Mouse (Mus musculus): Measurements from ENCODE around the gene Mid2. TPM values are rescaled to one million over a fixed set of nuclear protein-coding genes. Genes with fewer than 3 reads are reported as not detected.
"Not testable (repeated sequence)": the region's sequence is repeated elsewhere in the genome, so short reads cannot be mapped to it uniquely, and the experiment has no call there.

The Mid2 gene
- total RNA-seq (2015) (0.15 and 0.30 TPM in 2 replicates), total RNA-seq (2017) (0.62 TPM in 1 of 2 replicates, not detected in the other)

DNA sequence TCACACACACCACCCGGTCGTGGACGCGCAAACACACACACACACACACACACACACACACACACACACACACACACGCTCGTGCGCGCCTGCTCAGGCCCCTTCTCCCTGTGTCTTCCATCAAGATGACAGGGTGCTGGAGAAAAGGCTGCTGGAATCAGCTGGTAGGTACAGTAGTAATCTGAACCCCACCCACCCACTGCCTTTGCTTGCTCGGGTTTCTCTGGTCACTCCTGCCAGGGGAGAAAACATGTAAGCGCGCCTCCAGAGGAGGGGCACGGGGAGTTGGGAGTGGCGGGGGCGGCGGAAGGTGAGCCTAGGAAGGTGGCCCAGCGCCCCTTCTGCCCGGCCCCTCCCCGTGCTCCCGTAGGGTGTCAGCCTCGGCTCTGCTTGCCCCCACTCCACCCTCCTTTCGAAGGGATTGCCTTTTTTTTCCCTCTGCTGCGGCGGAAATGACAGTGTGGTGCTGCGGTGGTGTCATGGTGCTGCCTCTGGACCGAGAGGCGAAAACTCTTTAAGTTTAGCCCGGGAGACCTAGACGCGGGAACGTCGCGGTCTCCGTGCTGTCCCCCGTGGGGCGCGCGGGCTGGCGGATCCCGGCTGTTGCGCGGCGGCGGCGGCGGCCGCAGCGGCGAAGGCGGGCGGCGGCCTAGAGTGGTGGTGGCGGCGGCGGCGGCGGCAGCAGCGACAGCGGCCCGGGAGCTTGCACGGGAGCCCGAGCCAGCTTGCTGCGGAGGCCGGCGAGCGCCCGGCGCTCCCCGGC, at the start of gene Mid2:
Gene Mid2, plus strand, starts transcription at position 121 of the 763 bp plus-strand sequence.
- peak; percentile 50 for ATAC-seq (replicated peaks; ENCODE audit: poor library complexity)

DNA sequence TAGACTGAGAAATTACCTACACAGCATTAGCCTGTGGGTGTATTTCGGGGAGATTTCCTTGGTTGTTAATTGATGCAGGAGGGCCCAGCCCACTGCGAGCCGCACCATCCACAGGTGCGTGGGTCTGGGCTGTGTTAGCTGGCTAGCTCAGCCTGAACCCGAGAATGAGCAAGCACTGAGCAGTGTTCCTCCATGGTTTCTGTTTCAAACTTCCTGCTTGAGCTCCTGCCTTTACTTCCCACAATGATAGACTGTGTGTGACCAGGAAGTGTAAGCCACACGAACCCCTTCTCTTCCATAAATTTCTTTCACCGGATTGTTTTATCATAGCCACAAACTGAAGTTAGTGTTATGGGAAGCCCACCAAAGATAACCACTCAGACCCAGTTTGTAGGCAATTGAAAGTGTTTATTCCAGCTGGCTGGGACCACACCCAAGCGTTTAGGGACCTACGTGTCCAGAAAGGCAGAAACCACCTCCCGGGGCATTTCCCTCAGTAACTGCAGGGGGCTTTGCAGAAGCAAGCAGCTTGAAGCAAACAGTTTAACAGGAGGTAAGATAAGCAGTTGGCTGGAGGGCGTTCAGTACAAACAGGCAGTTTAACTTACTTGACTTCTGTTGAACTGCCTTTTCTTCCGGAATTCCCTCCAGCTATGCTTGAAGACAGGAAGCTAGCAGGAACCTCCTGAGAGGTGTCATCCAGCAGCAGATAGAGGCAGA, 39.4 kb upstream of the Mid2 start:
- peak; percentile 69 for ATAC-seq (replicated peaks; ENCODE audit: poor library complexity)

DNA sequence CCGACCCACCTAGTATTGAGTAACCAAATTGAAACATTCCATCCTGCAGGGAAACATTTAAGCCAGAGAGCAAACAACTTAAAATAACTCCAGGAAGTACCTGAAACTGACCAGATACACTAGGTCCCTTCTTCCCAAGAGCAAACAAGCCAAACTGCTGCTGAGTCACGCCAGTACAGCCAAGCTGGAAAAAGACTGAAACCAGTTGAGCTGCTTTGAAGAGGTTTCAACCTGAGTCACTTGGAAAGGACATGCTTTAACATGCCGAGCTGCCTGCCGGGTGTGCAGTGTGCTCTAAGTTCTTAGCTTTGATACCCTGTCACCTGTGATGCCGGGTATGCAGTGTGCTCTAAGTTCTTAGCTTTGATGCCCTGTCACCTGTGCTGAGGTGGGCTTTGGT, 26.4 kb upstream of the Mid2 start:
- ATAC-seq (replicated peaks; ENCODE audit: poor library complexity) = no peak

- no peak for ATAC-seq (replicated peaks; ENCODE audit: poor library complexity)
Measured at GRCm38 (mm10) chrX:140639592-140639991, 24.8 kb upstream of the Mid2 start.

DNA sequence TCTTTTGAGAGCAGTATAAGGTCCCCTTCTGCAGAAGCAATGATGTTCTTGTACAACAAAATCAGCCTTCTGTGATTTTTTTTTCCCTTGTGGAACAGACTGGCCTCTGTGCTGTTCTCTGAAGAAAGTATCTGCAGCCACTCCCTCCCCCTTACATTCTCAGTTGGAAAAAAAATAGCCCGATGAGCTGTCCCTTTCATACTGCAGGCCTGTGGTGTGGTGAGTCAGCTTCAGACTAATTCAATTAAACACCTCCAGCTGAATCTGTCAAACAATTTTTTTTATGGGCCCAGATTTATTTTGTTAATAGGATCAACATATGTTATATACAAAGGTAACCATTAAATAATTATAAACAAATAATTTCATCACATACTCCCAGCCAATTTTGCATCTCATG, 3.7 kb upstream of the Mid2 start:
- ATAC-seq (replicated peaks; ENCODE audit: poor library complexity) = no peak

GRCm38 (mm10) chrX:140663516-140663915, 883 bp upstream of the Mid2 start:
- no peak; the same call in 1 of the 2 replicates for ATAC-seq (replicated peaks; ENCODE audit: poor library complexity)

DNA sequence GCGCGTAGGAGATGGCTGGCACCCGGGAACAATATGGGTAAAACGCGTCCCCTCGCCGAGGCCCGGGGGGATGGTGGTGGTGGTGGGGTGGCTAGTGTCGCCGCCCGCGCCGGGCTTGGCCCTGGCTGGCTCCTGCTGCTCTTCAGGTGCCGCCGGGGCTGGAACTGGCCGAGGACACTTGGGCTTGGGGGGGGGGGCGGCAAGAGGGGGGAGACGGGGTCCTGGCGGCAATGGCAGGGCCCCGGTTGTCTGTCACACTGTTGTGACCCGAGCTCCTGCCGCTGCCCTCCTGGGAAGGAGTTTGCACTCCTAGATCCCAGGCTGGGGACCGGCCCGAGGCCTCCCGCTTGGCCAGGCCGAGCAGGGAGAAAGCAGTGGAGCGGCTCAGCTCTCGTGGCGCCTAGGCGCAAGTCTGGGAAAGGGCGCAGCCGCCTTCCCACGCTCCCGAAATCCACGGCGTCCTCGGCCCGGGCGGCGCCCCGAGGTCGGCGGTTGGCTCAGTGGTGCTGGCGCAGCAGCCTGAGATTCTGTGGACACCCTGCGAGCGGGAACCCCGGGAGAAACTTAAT, 927 bp downstream of the Mid2 start:
- ATAC-seq (replicated peaks; ENCODE audit: poor library complexity) = no peak

DNA sequence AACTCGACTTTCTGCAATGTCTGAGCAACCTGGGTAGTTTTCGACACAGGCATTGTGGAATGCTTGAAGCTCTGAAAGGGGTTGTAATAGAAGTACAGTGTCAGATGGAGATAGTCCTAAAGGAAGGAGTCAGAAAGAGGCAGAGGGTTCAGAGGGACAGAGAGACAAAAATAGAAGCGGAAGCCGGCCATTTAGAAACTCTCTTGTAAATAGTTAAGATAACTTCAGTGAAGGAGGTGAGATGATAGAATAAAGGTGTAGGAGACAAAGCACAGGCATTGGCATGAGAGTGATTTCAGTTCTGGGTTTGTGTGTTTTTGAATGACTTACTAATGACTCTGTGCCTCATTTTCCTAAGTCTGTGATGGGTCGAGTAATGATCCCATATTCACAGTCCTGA, 11.0 kb downstream of the Mid2 start:
- no peak for ATAC-seq (replicated peaks; ENCODE audit: poor library complexity)

DNA sequence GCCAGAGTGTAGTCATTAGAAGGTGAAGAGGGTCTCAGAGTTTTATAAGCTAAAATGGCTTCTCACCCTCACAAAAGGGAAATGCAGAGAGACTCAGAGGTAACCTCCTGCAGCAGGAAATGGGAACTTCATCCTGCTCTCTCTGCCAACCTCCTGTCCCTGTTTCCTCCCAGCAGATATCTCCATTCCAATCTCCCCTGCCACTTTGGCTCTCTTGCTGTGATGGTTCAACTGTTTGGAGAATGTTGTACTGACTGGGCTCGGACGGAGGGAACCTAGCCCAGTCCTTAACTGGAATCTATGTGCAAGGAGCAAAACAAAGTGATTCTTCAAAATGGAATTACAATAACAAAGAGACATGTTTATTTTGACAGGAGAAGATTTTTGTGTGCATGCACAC, 23.9 kb downstream of the Mid2 start:
- no peak for ATAC-seq (replicated peaks; ENCODE audit: poor library complexity)

DNA sequence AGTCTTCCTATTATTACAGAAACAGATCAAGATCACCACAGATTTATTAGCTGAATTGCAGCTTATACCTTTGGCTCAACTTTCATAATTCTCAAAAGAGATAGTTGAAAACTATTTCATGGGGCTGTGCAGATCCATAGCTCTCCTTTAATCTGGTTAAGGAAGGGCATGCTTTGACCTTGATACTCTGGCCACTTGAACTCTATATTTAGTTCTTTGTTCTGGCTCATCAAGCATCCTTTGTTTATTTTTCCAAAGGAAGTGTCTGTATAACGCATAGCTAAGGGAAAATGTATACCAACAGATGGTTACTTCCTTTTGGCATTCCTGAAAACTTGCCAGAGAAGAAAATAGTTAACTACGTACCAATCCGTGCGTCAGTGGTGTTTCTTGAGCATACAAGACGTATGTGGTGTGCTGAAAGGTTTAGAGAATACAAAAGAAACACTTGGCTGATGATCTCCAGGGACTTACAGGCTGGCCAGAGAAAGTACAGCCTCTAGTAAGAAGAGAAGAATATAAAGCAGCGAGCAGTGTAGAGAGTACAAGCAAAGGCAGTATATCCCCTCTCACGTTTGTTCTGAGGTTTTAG, 33.6 kb downstream of the Mid2 start:
- ATAC-seq (replicated peaks; ENCODE audit: poor library complexity) = not testable (repeated sequence)

GRCm38 (mm10) chrX:140703224-140703623, 38.8 kb downstream of the Mid2 start:
- no peak for ATAC-seq (replicated peaks; ENCODE audit: poor library complexity)

DNA sequence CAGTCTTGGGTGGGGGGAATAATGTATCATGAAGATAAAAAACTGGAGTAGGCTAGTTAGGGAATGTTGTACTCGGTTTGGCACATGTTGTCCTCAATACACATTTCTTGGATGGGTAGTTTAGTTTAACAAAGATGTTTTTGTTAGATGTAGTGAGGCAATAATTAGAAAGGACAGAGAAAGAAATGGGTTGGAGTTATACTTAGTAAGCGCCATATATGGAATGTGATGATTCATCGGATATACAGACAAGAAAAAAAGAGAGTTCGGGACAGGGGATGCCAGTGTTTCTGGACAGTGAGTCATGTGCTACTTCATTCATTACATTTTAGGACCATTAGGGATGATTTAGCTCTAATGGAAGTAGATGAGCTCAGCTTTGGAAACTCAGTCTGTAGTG, 41.7 kb downstream of the Mid2 start:
- no peak for ATAC-seq (replicated peaks; ENCODE audit: poor library complexity)

DNA sequence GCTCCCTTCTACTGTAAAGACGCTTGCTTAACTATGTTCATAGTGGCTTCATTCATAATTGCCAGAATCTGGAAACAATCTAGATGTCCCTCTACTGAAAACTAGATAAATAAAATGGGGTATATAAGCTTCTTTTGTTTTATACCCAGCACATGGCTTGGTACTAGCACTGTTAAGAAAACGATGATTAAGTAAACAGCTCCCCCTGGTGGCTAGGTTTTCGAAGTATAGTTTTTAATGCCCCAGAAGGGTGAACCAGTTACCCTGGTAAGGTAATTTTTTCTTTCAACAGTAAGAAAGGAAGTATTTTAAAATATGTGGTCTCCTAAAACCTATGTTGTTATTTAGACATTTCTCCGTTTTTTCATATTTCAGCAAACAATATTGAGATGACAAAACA, 58.0 kb downstream of the Mid2 start:
- peak; percentile 70 for ATAC-seq (replicated peaks; ENCODE audit: poor library complexity)

- ATAC-seq (replicated peaks; ENCODE audit: poor library complexity) = no peak
Measured at GRCm38 (mm10) chrX:140738986-140739385, 74.6 kb downstream of the Mid2 start.

DNA sequence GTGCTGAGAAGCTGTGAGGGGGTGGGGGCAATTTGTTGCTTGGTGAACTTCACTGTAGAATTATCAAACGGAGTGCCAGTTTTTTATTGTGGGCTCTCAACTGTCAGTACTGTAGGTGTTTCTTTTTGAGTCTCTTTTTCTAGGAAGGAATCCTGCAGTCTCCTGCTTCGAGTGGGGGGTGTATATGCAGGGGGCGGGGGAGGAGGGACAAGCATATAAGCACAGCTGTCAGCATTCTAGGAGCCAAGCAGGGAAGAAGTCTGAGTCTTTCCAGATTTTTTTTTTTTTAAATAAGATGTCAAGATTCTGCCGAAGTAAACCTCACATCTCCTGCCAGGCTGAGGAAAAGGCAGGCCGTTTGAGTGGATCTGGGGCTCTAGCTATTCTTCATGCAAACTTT, 78.8 kb downstream of the Mid2 start:
- no peak for ATAC-seq (replicated peaks; ENCODE audit: poor library complexity)

- no peak for ATAC-seq (replicated peaks; ENCODE audit: poor library complexity)
Measured at GRCm38 (mm10) chrX:140769794-140770193, 105.4 kb downstream of the Mid2 start.

DNA sequence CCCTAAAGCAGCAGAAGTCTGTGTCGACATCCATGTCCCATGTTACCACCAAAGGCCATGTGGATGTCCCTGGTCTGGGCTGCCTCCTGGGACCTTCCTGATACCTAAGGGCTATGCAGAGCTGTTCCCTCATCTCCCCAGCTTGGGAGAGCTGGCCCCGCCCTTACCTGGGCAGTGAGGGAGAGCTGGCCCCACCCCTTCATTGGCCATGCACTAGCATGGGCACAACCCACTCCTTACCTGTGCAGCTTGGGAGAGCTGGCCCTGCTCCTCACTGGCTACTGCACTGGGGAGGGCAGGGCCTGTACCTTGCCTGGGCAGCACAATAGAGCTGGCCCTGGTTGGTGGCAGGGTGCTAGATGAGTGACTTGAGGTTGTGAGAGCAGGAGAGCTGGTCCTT, 140.9 kb downstream of the Mid2 start:
- ATAC-seq (replicated peaks; ENCODE audit: poor library complexity) = no peak

DNA sequence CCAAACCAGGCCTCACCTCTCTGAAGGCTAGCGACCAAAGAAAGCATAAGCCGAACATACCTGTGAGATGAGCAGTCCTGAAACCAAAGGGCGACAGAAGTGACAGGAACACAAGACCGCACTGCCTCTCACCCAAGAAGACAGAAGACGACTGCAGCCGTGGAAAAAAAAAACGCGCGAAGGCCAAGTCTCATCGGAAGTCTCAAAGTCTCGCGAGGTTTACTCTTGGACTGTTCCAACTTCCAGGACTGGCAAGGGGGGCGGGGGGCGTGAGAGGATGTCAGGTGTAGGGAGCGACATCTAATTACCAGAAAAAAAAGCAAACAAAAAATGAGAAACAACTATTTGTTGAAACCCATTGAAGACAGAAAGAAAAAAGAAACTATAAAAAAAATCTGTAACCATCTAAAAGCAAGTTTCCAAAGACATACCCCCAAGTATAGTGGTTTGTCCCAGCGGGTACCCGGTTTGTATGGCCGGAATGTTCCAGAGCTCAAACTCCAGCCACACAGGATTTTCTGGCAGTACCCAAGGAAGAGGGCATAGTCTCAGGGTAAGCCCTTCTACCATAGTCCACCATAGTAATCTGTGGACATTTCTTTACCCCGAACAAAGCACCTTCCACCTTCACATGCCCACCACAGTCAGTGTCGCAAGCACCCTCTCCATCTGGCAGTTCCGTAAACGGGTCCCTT, 149.1 kb downstream of the Mid2 start, which contains the start of gene Tex13b:
Gene Tex13b, minus strand, starts transcription at position 122 of the 695 bp plus-strand sequence.
- no peak for ATAC-seq (replicated peaks; ENCODE audit: poor library complexity)

All from megakaryocyte progenitor cell, adult 5-6 weeks (primary cell).